Mouse (Mus musculus) adrenal gland, adult 18-20 months (tissue): Measurements from ENCODE around the gene Camk2n1. TPM values are rescaled to one million over a fixed set of nuclear protein-coding genes. Genes with fewer than 3 reads are reported as not detected.

Experiments used
- DNase-seq, 2 experiments: peaks; one replicate each; pipeline ENCODE4 v3.0.0; 2021 to 2022; ENCODE audit warnings: low spot score in 2 of 2
- long read RNA-seq, 2 experiments: library from polyadenylated mRNA; stranded (forward); transcript quantifications; one replicate each; pipeline ENCODE4 v2.0.0; 2021
- total RNA-seq, 2 experiments: library from RNA; stranded (reverse); gene quantifications; 1 replicate in 1 of 2; 2 replicates in 1 of 2; pipeline ENCODE4 v1.2.3; 2021

The Camk2n1 gene
- total RNA-seq, result 10 to 100 TPM; 20.3 to 29.6 TPM
- long read RNA-seq, experiment 1, full-length matches to known transcripts, result 22 of 23 reads
- long read RNA-seq, experiment 1, partial matches to known transcripts, result 0 of 23 reads
- long read RNA-seq, experiment 1, other reads (novel, unspliced or antisense), result 1 of 23 reads
- long read RNA-seq, experiment 2, full-length matches to known transcripts, result 22 of 26 reads
- long read RNA-seq, experiment 2, partial matches to known transcripts, result 0 of 26 reads
- long read RNA-seq, experiment 2, other reads (novel, unspliced or antisense), result 4 of 26 reads

- peak; percentile 82 to 83 for DNase-seq
Observed at GRCm38 (mm10) chr4:138453753-138454570, at the start of gene Camk2n1. TSS of gene Camk2n1 (plus strand) at chr4:138454314.

DNA sequence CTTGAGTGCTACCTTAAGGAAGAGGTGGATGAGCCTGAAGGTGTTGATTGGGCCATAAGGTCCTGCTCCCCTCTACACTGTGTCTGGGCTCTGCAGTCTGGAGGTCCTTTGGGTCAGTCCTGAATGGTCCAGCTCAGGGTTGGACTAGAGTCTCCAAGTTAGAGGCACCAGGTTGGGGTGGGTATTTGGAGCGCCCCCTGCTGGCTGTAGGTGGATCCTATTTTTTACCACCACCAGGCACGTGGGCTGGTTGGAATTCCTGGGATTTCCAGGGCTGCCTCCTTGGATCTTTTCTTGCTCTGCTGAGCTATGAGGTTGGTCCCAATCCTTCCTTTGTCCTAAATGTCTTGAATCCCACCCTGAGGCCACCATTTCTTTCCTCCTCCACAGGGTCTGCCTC lies 49.3 kb upstream of the Camk2n1 start:
- DNase-seq, result peak; percentile 62

- peak in 1 of 2 experiments; percentile 35 for DNase-seq
Observed at GRCm38 (mm10) chr4:138407479-138408194, 46.5 kb upstream of the Camk2n1 start.

DNA sequence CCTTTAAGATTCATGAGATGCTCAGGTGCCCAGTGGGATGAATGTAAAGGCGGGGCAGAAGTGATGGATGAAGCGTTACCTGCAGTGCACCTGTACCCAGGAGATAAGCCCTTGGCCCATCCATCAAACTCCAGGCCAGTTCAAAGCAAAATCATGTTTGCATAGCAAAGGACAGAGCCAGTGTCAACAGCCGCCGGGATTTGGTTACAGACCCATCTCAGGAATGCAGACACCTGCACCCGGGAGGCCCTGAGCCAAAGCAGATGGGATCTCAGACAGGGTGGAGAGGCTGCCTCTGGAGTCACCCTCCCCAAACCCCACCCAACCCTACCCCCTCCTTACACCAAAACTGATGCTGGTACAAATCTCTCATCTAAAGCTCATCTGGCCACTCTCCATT lies 43.1 kb upstream of the Camk2n1 start:
- no peak for DNase-seq

DNA sequence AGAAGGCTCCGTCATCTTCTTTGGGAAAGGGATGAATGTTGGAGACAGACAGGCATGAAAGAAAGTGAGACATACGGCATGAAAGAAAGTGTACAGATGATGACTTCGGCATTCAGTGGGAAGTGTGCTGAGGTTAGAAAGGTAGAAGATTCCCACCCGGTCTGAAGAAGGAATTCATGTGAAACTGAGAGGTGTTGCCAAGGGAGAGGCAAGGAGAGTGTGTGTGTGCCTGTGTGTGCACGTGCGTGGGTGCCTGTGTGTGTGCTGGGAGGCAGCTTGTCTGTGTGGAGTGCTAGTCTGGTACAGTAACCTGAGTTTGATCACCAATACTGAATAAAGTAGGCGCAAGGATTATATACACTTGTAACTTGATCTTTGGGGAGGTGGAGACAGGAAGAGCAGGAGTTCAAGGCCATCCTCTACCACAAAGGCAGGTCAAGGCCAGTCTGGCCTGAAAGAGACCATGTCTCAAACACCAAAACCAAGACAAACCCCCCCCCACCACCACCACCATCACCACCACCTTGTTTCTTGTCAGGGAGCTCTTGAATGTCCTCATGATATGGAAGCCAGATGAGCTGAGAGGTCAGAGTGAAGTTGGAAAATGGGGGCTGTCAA lies 42.5 kb upstream of the Camk2n1 start:
- no peak for DNase-seq

DNA sequence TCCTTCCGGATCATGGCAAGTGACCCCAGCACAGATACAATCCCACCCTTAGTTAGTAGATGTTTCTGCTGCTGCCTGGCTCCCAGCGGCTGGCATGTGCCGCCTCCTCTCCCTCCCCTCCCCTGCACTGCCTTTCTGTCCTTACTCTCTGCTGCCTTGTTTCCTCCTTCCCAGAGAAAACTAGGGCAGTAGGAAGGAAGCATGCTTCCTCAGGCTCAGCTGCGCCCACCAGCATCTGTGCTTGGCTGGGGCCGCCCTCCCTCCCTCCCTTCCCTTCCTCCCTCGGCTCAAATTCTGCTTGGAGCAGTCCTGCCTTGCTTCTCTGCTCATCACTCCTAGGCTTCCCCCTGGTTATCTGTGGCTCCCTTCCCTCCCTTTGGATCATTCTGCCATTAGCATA lies 39.4 kb upstream of the Camk2n1 start:
- DNase-seq, result no peak

DNA sequence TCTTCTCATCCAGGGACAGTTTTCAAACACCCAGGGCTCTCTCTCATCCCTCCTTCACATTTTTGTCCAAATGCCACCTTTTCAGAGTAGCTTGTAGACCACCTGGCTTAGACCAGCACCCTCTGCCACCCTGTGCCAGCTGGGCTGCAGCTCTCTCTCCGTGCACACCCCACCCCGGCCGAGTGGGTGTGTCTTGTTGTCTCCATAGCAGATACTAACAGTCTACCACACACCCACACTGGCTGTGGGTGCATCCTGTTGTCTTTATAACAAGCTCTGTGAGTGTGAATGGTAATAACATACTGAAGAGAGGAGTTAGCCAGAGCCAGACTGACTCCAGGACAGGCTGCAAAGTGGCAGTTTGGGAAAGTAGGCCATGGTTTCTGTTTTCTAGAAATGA lies 38.1 kb upstream of the Camk2n1 start:
- DNase-seq, result no peak

DNA sequence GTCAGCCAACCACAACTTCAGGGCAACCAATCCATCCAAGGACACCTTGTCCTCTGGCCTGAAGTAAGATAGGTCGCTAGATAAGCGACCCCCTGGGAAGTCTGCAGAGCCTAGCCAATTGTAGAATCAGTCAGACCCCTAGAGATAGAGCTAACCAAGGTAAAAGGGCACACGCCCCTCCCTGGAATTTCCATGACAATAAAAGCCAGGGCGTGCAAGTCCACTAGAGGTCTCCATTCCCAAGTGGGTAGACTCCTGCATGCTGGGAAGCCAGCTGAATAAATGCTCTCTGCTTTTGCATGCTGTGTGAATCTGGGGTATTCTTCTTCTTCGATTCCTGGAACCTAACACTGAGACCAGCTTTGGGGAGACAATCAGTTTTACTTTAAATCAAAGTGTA lies 37.7 kb upstream of the Camk2n1 start:
- no peak for DNase-seq

DNA sequence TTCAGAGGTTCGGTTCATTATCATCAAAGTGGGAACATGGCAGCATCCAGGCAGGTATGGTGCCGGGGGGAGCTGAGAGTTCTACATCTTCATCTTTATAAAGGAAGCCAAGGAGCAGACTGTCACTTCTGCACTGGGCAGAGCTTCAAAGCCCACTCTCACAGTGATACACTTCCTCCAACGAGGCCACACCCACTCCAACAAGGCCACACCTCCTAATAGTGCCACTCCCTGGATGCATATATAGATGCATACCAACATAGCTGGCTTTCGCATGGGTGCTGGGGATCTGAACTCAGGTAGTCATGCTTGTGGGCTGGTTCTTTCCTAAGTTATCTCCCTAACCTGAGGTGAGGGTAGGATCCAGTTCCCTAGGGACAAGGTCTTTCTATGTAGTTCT lies 36.2 kb upstream of the Camk2n1 start:
- DNase-seq, result no peak

DNA sequence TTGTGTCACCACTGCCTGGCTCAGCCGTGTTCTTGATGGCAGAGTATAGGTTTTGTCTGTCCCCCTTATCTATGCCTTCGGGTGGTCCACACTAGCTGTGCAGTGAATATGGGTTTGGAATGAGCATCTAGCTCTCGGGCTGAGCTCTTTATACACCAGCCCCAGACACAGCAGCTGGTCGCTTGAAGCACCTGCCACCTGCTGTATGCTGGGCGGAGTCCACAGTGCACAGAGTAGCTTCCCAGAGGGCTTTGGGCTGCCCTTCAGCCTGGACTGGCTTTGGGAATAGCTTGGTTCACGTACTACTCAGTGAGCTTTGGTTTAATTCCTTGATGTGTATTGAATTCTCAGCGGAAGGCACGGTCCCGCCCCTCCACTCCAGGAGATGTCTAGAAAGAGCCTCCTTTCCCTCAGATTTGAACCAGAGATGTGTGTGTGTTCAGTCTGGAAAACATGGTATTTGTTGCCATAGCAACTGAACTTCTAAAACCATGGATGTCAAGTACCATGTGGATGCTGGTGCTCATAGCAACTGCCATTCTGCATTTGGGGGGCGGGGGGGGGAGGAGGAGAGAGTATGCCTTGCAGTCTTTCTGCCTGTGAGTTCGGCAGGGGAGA lies 35.7 kb upstream of the Camk2n1 start:
- DNase-seq, result no peak

DNA sequence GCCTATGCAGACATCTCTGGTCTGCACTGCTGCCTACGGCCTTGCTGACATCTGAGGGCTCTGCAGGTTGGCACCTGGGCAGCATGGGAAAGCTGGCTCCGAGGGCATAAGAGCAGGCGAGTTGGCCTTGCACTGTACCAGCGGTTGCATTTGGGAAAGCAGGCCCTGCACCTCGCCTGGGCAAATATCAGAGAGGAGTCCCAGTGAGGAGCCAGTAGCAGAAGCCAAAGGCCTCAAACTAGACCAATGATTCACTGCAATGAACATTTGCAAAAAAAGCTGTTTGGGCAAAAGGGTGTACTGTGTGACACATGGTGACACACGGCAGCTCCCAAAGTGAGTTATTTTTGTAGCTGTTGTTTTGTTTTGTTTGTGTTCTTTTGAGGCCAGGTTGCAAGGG lies 29.1 kb upstream of the Camk2n1 start:
- DNase-seq, result no peak

DNA sequence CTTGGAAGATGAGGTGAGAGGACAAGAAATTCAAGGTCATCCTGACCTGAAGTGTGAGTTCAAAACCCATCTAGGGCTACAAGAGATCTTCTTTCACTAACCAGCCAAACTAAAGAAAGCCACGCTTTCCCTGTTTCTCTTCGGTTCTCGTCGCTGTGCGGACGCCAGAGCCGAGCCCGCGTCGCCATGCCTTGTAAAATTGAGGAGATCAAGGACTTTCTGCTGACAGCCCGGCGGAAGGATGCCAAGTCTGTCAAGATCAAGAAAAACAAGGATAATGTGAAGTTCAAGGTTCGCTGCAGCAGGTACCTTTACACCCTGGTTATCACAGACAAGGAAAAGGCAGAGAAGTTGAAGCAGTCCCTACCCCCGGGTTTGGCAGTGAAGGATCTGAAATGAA lies 28.5 kb upstream of the Camk2n1 start:
- DNase-seq, result peak in 1 of 2 experiments; percentile 30

DNA sequence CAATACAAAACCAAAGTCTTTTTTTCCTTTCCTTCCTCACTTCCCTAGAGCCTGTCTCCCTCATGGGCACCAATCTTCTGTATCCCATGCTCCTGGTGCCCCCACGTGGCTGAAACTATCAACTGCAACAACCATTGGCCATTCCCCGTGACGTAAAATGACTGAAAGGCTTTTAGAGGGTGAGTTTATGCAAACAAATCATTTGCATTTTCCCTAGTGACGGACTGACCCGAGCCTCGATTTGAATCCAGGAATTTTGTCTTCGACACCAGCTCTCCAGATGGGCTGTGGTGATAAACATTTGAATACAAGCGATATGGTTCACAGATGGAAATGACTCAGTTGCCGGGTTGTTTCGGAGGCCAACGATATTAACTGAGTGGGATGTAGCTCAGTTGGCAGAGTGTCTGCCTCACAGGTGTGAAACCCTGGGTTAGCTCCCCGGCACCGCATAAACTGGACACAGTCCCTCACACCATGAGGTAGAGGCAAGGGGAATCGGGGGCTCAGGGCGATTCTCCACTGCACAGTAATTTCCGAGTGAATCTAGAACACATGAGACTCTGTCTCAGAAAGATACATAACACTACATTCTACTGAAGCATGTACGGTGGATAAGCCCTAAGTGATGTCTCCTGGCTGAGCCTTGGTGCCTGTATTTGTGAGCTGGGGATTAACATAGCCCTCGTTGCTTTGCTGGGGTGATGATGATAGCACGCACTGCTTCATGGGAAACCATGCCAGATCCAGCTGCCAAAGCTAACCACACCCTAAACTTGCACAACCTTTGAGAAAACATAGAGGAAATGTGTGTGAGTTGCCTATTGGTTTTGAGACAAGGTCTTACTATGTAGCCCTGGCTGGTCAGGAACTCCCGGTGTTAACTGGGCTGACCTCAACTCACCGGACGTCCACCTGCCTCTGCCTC lies 27.1 kb upstream of the Camk2n1 start:
- peak; percentile 84 to 87 for DNase-seq

GRCm38 (mm10) chr4:138429778-138430177 lies 24.3 kb upstream of the Camk2n1 start:
- no peak for DNase-seq

- no peak for DNase-seq
Observed at GRCm38 (mm10) chr4:138431340-138431739, 22.8 kb upstream of the Camk2n1 start.

DNA sequence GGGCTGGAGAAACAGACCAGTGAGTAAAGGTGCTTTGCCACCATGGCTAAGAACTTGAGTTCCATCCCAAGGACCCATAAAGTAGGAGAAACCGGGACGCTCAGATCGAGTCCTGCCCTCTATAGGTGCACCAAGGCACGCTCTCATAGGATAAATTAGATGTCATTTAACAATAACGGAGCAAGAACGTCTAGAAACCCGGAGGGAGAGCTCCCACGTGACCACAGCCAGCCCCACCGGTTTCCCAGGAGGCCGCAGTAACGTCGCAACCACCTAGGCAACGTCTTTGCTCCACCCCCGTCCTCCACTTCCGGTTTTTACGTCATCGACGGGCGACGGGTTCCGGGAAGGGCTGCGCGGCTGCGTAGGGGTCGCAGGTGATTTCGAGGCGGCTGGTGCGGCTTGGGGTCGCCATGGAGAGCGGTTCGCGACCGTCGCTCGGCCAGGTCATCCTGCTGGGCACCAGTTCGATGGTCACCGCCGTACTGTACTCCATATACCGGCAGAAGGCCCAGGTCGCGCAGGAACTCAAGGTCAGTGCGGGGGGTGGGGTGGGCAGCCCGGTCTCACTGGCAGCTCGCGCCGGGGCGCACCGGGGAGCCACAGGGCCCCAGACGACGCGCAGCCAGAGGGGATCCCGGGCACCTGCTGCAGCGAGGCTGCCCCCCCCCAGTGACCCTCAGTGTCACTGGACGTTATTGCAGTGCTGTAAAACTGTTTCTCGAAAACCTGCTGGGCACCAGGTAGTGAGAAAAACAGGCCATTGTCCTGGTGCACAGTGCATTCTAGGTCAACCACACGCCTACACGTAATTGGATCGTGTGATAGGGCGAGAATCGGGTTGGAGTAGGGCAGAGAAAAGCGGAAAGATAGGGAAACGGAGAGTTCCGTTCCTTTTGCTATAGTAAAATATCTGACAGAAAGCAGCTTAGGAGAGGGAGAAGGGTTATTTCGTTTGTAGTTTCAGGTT lies 19.5 kb upstream of the Camk2n1 start, which contains the start of gene Mul1:
TSS of gene Mul1 (plus strand) at position 325 of the 970 bp plus-strand sequence.
- DNase-seq, result peak; percentile 96

DNA sequence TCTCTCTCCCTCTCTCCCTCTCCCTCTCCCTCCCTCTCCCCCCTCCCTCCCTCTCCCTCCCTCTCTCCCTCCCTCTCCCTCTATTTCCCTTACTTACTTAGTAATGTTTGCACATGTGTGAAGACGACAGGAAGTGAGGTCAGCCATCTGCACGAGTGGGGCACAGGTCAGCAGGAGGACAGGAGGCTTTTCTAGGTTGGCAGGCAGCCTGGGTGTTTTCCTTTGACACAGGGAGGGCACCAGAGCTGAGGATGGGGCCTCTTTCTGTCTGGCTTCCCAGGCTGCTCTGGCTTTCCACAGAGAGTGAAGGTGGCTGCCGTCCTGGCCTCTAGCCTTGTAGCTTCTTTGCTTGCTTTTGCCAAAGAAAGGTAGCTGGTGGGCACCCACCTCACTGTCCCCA lies 14.1 kb upstream of the Camk2n1 start:
- no peak for DNase-seq

DNA sequence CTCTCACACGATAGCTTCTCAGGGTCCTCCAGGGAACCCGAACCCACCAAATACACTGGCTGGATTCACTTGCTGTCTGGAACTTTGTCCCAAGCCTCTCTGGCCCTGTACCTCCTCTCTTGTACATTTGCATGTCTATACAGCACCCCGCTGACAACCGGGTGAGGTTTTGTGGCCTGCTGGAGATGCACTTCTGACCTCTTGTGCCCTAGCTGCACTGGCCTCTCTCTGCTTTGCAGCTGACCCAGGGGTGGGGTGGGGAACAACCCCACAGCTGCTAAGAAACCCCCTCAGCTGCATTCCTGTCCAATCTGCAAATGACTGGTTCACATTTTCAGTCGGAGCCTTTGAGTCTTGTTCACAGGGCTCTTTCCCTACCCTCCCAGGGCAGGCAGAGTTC lies 9.2 kb upstream of the Camk2n1 start:
- DNase-seq, result no peak

DNA sequence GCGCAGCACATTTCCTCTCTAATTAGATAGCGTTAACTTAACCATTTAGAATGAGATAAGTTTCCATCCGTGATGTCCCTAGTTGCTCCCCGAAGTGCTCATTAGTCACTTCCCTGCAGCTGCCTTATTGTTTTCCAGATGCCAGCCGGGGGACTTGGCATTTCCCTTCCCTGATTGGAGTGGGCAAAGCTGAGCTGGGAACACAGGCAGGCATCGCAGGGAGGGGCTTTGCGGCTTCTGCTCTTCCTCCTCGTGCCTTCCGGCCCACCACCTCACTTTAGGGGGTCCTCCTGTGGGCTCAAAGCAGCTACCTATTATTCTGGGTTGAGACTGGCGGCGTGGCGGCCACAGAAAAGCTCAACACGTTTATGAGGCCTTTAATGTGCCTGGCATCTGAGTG lies 7.1 kb upstream of the Camk2n1 start:
- DNase-seq, result no peak
